Mouse (Mus musculus): ENCODE measurements around the gene Slc39a2. TPM values are rescaled to one million over a fixed set of nuclear protein-coding genes. Genes with fewer than 3 reads are reported as not detected.
"Not testable (repeated sequence)": the region's sequence is repeated elsewhere in the genome, so short reads cannot be mapped to it uniquely, and the experiment has no call there.

Gene Slc39a2
- polyA plus RNA-seq, 1 experiment: not detected

DNA sequence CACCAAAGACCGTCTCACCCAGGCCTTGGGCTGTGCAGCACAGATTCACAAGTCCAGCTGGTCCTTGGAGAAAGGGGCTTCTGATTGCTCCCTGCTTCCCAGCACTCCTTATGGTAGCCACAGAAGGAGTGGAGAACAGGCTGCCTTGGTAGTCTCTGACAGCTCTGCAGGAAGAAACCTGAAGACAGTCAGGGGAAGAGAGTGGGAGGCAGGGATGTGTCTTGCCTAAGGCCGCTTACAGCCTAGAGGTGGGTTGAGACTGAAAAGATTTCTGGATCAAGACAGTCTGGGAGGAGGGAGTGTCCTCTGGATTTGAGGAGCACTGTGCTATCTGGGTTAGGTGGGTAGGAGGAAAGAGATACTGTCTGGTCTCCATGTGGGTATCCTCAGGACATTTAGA, 30.2 kb downstream of the Slc39a2 start:
- Histone ChIP-seq H3K4me3 (replicated peaks) (no peak overlapping the region), H3K27me3 (ENCODE audit: control insufficient read depth) (no peaks in the 10 kb centered on the region), H3K36me3 (ENCODE audit: control insufficient read depth) (no peaks in the 10 kb centered on the region), H3K9me3 (ENCODE audit: control insufficient read depth, low read length) (no peaks in the 10 kb centered on the region), H3K4me1 (ENCODE audit: control insufficient read depth) (no peaks in the 10 kb centered on the region)
- TF ChIP-seq TAL1 (IDR thresholded peaks at IDR 0.05; ENCODE audit: low read length) (no peak), GATA1 (IDR thresholded peaks at IDR 0.05; ENCODE audit: low read length) (no peak)

DNA sequence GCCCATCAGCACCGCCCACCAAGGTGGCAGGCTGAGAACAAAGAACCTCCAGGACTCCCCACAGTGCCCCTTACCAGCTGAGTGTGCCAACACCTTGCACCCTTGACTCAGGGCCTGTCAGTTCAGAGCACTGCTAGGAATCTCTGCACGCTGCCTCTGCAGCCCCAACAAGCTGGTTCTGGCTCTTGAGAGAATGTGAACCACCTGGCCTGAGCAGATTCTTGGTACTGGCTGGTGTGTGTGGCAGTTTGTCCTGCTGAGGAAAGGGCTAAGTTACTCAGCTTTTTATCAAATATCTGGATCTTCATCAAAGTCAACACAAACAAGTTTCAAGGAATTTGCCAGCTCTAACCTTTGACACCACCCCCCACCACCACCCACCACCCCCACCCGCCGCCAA, 30.8 kb downstream of the Slc39a2 start:
- H3K4me1 ChIP-seq (ENCODE audit: control insufficient read depth): no peaks in the 10 kb centered on the region
- H3K9me3 ChIP-seq (ENCODE audit: control insufficient read depth, low read length): no peaks in the 10 kb centered on the region
- no peak overlapping the region for H3K4me3 ChIP-seq (replicated peaks)
- no peaks in the 10 kb centered on the region for H3K27me3 ChIP-seq (ENCODE audit: control insufficient read depth)
- no peaks in the 10 kb centered on the region for H3K36me3 ChIP-seq (ENCODE audit: control insufficient read depth)
- TF ChIP-seq TAL1 (IDR thresholded peaks at IDR 0.05; ENCODE audit: low read length) (no peak), GATA1 (IDR thresholded peaks at IDR 0.05; ENCODE audit: low read length) (no peak)

DNA sequence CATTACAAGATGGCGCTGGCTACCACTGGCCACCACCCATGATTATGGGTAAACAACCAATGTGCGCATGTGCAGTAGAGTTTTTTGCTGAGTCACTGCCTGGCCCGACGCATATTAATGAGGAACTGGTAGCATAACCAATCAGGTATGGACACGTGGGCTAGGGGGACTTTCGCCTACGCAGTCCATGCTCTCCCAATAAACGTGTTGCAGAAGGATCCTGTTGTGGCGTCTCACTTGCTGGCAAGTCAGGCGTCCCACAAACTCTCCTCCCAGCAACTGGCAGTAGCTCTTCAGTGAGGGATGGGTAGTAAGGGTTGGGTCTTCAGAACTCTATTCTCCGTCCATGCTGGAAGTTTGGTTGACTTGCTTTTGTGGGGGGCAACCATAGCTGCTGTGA, 34.2 kb downstream of the Slc39a2 start:
- not testable (repeated sequence) for H3K4me3 ChIP-seq (replicated peaks); H3K4me1 ChIP-seq (ENCODE audit: control insufficient read depth); H3K36me3 ChIP-seq (ENCODE audit: control insufficient read depth); H3K9me3 ChIP-seq (ENCODE audit: control insufficient read depth, low read length); H3K27me3 ChIP-seq (ENCODE audit: control insufficient read depth)

DNA sequence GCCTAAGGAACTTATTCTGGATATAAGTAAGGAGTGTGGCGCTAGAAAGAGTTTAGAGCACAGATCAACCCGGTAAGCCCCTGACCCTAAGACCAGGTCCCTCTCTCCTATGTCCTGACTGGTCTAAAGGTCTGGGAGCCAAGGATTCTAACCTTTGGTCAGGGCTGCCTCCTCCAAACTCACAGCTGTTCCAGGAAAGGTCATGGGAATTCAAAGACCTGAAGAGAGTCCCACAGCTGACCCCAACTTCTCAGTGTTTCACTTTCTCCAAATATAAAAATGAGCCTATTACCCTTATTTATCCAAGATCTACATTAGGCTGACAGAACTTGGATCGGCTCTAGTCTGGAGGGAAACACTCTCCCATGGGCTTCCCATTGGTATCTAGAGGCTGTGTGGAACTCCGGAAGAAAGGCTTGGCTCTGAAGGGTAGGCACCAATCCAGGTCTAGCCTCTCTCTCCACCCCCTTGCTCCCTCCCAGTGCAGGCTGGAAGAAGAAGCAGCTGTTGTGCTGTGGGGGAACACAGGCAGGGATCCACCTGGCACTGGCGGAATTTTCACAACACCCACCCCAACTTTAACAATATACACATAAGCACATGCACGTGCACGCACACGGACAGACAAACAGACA, 36.7 kb downstream of the Slc39a2 start:
- H3K9me3 ChIP-seq (ENCODE audit: control insufficient read depth, low read length): peaks cover 5% of the 10 kb centered on the region
- no peaks in the 10 kb centered on the region for H3K4me1 ChIP-seq (ENCODE audit: control insufficient read depth)
- TF ChIP-seq GATA1 (IDR thresholded peaks at IDR 0.05; ENCODE audit: low read length) (no peak), TAL1 (IDR thresholded peaks at IDR 0.05; ENCODE audit: low read length) (no peak)
- H3K4me3 ChIP-seq (replicated peaks): no peak overlapping the region
- no peaks in the 10 kb centered on the region for H3K36me3 ChIP-seq (ENCODE audit: control insufficient read depth)
- no peaks in the 10 kb centered on the region for H3K27me3 ChIP-seq (ENCODE audit: control insufficient read depth)

DNA sequence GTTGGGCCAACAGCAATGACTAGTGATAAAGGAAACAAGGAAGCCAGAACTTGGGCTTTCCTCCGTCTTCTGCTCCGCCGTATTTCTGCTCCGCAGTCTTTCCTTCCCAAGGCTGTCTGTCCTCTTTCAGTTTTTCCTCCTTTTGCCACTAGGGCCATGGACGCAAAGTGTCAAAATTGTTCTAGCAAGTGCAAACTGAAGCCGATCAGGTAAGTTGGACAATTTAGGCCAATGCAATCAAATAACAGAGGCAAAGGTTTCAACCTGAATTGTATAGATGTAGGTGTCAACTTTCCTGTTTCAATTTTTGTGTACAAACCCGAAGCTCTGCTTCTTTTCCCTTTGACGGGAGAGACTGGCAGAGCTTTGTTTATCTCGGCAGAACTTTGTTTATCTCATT, 37.3 kb downstream of the Slc39a2 start:
- H3K9me3 ChIP-seq (ENCODE audit: control insufficient read depth, low read length): peaks cover 5% of the 10 kb centered on the region
- TF ChIP-seq TAL1 (IDR thresholded peaks at IDR 0.05; ENCODE audit: low read length): no peak
- TF ChIP-seq GATA1 (IDR thresholded peaks at IDR 0.05; ENCODE audit: low read length): no peak
- H3K36me3 ChIP-seq (ENCODE audit: control insufficient read depth): no peaks in the 10 kb centered on the region
- no peaks in the 10 kb centered on the region for H3K4me1 ChIP-seq (ENCODE audit: control insufficient read depth)
- H3K27me3 ChIP-seq (ENCODE audit: control insufficient read depth): no peaks in the 10 kb centered on the region
- H3K4me3 ChIP-seq (replicated peaks): no peak overlapping the region

DNA sequence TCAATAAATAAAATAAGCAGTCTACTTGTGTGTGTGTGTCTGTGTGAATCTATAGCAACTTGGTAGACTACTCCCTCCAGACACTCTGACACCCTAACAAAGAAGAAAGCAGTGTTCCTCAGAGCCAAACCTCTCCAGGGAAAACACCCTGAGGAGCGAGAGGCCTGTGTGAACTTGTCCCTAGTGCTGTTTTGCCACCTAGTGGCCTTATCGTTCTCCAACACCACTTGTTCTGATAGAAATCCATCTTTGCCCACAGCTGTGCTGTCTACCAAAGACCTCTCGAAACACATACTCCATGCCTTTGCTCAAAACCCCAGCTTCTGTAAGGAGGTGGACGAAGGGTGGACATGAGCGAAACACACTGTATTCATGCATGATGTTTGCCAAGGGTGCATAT, 38.1 kb downstream of the Slc39a2 start:
- H3K4me1 ChIP-seq (ENCODE audit: control insufficient read depth): no peaks in the 10 kb centered on the region
- no peaks in the 10 kb centered on the region for H3K27me3 ChIP-seq (ENCODE audit: control insufficient read depth)
- no peak overlapping the region for H3K4me3 ChIP-seq (replicated peaks)
- TF ChIP-seq TAL1 (IDR thresholded peaks at IDR 0.05; ENCODE audit: low read length): no peak
- TF ChIP-seq GATA1 (IDR thresholded peaks at IDR 0.05; ENCODE audit: low read length): no peak
- H3K9me3 ChIP-seq (ENCODE audit: control insufficient read depth, low read length): peaks cover 5% of the 10 kb centered on the region
- no peaks in the 10 kb centered on the region for H3K36me3 ChIP-seq (ENCODE audit: control insufficient read depth)

DNA sequence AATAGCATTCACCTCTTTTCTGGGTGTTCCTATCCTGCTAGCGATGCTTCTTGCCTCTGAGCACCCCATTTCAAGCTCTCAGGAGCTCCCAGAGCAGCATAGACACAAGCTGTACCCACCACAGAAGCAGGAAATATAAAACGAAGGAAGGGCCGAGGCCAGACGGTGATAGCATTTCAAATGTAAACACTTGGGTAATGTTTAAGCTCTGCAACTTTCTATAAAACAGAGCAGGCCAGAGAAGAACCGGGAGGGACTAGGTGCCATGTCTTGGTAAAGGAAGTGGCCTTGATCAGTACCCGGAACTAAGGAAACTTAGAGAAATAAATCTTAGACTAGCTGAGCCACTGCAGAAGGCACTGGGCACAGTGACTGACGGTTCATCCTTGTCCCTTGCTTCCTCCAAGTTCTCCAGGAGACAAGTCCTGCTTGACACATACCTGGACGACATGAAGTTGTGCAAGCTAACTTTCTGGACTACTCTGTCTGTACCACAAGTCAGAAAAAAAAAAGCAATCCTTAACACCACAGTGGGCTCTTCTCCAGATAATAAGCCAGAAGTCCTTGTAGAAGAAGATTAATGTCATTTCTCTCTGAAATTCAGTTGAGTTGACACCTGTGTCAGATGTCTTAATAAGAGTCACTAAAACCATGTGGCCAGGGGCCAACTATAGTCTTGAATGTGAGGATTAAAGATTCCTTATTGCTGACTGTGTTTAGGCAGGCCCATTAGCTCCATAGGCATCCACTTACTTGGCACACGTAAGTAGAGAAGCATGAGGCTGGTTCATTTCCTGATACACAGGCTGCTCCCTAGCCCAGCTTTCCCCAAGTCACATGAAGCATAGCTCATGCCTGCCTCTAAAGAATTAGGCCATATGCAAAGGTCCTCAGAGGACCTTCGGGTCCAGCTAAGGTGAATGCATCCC, 39.7 kb downstream of the Slc39a2 start:
- no peak for TF ChIP-seq GATA1 (IDR thresholded peaks at IDR 0.05; ENCODE audit: low read length)
- TF ChIP-seq TAL1 (IDR thresholded peaks at IDR 0.05; ENCODE audit: low read length): no peak
- no peaks in the 10 kb centered on the region for H3K4me1 ChIP-seq (ENCODE audit: control insufficient read depth)
- no peak overlapping the region for H3K4me3 ChIP-seq (replicated peaks)

DNA sequence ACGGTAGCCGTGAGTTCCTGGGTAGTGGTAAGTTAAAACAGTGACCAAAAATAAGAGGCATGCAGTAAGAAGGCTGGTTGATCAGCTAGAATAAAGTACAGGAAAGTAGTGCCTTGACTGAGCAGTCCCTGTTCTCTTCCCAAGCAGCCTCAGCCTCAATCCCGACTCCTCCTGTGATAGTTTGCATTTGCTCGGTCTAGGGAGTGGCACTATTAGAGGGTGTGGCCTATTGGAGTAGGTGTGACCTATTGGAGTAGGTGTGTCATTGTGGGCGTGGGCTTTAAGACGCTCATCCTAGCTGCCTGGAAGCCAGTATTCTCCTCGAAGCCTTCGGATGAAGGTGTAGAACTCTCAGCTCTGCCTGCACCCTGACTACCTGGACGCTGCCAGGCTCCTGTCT, 46.3 kb downstream of the Slc39a2 start:
- no peaks in the 10 kb centered on the region for H3K27me3 ChIP-seq (ENCODE audit: control insufficient read depth)
- no peaks in the 10 kb centered on the region for H3K4me1 ChIP-seq (ENCODE audit: control insufficient read depth)
- TF ChIP-seq TAL1 (IDR thresholded peaks at IDR 0.05; ENCODE audit: low read length) (no peak), GATA1 (IDR thresholded peaks at IDR 0.05; ENCODE audit: low read length) (no peak)
- H3K36me3 ChIP-seq (ENCODE audit: control insufficient read depth): no peaks in the 10 kb centered on the region
- H3K4me3 ChIP-seq (replicated peaks): no peak overlapping the region
- peaks cover 7% of the 10 kb centered on the region for H3K9me3 ChIP-seq (ENCODE audit: control insufficient read depth, low read length)

More for the DNA sequence above, 39.7 kb downstream of the Slc39a2 start:
- Histone ChIP-seq H3K9me3 (ENCODE audit: control insufficient read depth, low read length) (peaks cover 8% of the 10 kb centered on the region), H3K36me3 (ENCODE audit: control insufficient read depth) (no peaks in the 10 kb centered on the region), H3K27me3 (ENCODE audit: control insufficient read depth) (no peaks in the 10 kb centered on the region)

DNA sequence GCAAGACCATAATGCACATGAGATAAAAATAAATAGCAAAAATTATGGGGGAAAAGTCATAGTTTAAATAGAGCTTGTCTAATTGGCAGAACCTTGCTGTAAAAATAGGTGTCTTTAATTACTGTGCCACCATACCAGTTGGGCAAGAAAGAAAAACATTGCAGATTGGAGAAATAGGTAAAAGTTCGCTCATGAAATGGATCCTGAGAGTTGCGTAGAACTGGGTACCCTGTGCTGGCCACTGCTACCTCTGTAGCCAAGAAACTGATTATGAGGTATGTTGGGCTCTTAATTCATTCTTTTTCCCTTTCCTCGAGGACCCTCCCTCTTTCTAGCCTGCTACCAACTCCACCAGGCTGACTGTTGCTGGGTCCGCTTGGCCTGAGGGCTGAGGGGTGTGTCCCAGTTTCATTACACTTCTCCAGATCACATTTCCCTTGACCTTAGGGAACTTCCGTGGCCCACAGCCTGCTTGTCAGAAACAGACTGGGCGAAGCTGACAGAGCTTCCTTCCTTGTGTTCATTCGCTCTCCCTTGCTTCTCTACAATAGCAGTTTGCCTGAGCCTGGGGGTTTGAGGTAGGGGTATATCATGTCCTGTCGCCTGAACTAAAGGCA, 48.4 kb downstream of the Slc39a2 start:
- H3K27me3 ChIP-seq (ENCODE audit: control insufficient read depth): no peaks in the 10 kb centered on the region
- H3K4me3 ChIP-seq (replicated peaks): no peak overlapping the region
- no peaks in the 10 kb centered on the region for H3K36me3 ChIP-seq (ENCODE audit: control insufficient read depth)
- no peak for TF ChIP-seq TAL1 (IDR thresholded peaks at IDR 0.05; ENCODE audit: low read length)
- TF ChIP-seq GATA1 (IDR thresholded peaks at IDR 0.05; ENCODE audit: low read length): no peak
- H3K4me1 ChIP-seq (ENCODE audit: control insufficient read depth): no peaks in the 10 kb centered on the region
- H3K9me3 ChIP-seq (ENCODE audit: control insufficient read depth, low read length): peaks cover 3% of the 10 kb centered on the region; the same call in 1 of the 2 replicates

All from erythroblast, embryonic 14.5 days (primary cell).